Mouse (Mus musculus): ENCODE measurements around the gene Polr2a.

DNA sequence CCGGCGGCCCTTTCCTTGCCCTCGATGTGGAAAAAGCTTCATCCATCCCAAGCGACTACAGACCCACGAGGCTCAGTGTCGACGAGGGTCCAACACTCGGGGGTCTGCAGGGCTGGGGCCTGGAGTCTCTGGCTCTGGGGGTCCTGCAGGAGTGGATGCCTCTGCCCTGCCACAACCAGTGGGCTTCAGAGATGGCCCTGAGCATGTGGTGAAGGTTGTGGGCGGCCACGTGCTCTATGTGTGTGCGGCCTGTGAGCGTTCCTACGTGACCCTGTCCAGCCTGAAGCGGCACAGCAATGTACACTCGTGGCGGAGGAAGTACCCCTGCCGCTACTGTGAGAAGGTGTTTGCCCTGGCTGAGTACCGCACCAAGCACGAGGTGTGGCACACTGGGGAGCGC, 18.1 kb upstream of the Polr2a start:
- TF ChIP-seq CTCF (IDR thresholded peaks at IDR 0.05; ENCODE audit: low read depth) (no peak), EP300 (IDR thresholded peaks at IDR 0.05; ENCODE audit: low read depth) (no peak)

Measured in liver, postnatal 0 days (tissue).